Mouse (Mus musculus) intestine, postnatal 0 days (tissue): Measurements from ENCODE around the gene Per1. TPM values are rescaled to one million over a fixed set of nuclear protein-coding genes. Genes with fewer than 3 reads are reported as not detected.

ENCODE experiments used
- ATAC-seq: fragments of 200-750 bp; cut with Nextera tagmentation; 2 replicates; pipeline ENCODE4 v1.8.0; 2017; ENCODE audit warnings: mild to moderate bottlenecking, moderate TSS enrichment, moderate library complexity
- H3K27ac ChIP-seq: fragments of 300-500 bp; sonication (generic); 2 replicates; pipeline ENCODE4 v1.5.1; 2014; ENCODE audit warnings: mild to moderate bottlenecking, low read depth, low read length, moderate library complexity
- H3K27me3 ChIP-seq: fragments of 300-500 bp; sonication (generic); replicated peaks from 2 replicates; pipeline ENCODE4 v1.6.1; 2014; ENCODE audit warnings: low read length, mixed read lengths; ENCODE audit not compliant: control insufficient read depth, insufficient read depth
- H3K36me3 ChIP-seq: fragments of 300-500 bp; sonication (generic); 2 replicates; pipeline ENCODE4 v1.6.1; 2014; ENCODE audit warnings: mild to moderate bottlenecking, moderate library complexity; ENCODE audit not compliant: control insufficient read depth, insufficient read depth
- H3K4me1 ChIP-seq: fragments of 300-500 bp; sonication (generic); replicated peaks from 2 replicates; pipeline ENCODE4 v1.6.1; 2014; ENCODE audit warnings: antibody characterized with exemption, low read length, mixed read lengths; ENCODE audit not compliant: control insufficient read depth, insufficient read depth
- H3K4me2 ChIP-seq: fragments of 300-500 bp; sonication (generic); replicated peaks from 2 replicates; pipeline ENCODE4 v1.6.1; 2014; ENCODE audit warnings: low read depth, mild to moderate bottlenecking, moderate library complexity
- H3K4me3 ChIP-seq: fragments of 300-500 bp; sonication (generic); 2 replicates; pipeline ENCODE4 v1.5.1; 2014; ENCODE audit warnings: low read depth, low read length
- H3K9ac ChIP-seq: fragments of 300-500 bp; sonication (generic); 2 replicates; pipeline ENCODE4 v1.6.1; 2014; ENCODE audit warnings: mild to moderate bottlenecking, low read depth, low read length
- H3K9me3 ChIP-seq: fragments of 300-500 bp; sonication (generic); 2 replicates; pipeline ENCODE4 v1.6.1; 2016; ENCODE audit warnings: mixed run types; ENCODE audit not compliant: control insufficient read depth
- CTCF ChIP-seq: sonication (generic); IDR thresholded peaks from 2 replicates; pipeline ENCODE4 v1.5.1; 2016; ENCODE audit warnings: low read depth, mild to moderate bottlenecking, control low read depth, antibody characterized with exemption, moderate library complexity
- WGBS: fragments of 180-500 bp; shearing (Covaris S2); extraction: QIAGEN DNeasy Blood & Tissue Kit; methylation state at CpG from one replicate; pipeline ENCODE4 v1.1.7; 2014; 5-methylcytosine and 5-hydroxymethylcytosine counted together
- polyA plus RNA-seq: library from polyadenylated mRNA; unstranded; fragments of >200 nt; fragmentation: Nextera tagmentation; extraction: Ambion mirVana; gene quantifications from 2 replicates; pipeline ENCODE4 v1.2.1, GENCODE M21; 2015

Per1 gene
- polyA plus RNA-seq, 1 experiment from 2014 or later = 11.3 TPM

- WGBS = under 1% methylated on average over 14 of the region's 14 CpGs
- Histone ChIP-seq H3K4me1 (no peaks in the 10 kb centered on the region), H3K4me3 (peak overlapping the region; percentile 26), H3K9ac (peak overlapping the region; percentile 52), H3K9me3 (no peaks in the 10 kb centered on the region), H3K4me2 (peak overlapping the region; percentile 62), H3K27ac (peak overlapping the region; percentile 92), H3K27me3 (no peaks in the 10 kb centered on the region), H3K36me3 (no peaks in the 10 kb centered on the region)
- ATAC-seq = peak; percentile 86
- TF ChIP-seq CTCF = peak; percentile 39
Measured at GRCm38 (mm10) chr11:69073065-69073888, 21.7 kb upstream of the Per1 start.

GRCm38 (mm10) chr11:69073951-69074775 lies 20.9 kb upstream of the Per1 start:
- 37% methylated on average over 6 of the region's 6 CpGs for WGBS
- ATAC-seq = no peak

GRCm38 (mm10) chr11:69074776-69075069 lies 20.3 kb upstream of the Per1 start:
- WGBS = 60% methylated on average over 2 of the region's 2 CpGs
- Histone ChIP-seq H3K27ac (no peak overlapping the region), H3K27me3 (no peaks in the 10 kb centered on the region)

More at GRCm38 (mm10) chr11:69073951-69074775, 20.9 kb upstream of the Per1 start:
- no peak overlapping the region for H3K4me2 ChIP-seq
- H3K4me3 ChIP-seq = no peak overlapping the region
- H3K36me3 ChIP-seq = no peaks in the 10 kb centered on the region
- no peak for TF ChIP-seq CTCF
- no peaks in the 10 kb centered on the region for H3K4me1 ChIP-seq
- H3K9me3 ChIP-seq = no peaks in the 10 kb centered on the region
- H3K9ac ChIP-seq = no peak overlapping the region
- H3K27me3 ChIP-seq = no peaks in the 10 kb centered on the region
- 0 out of 2 replicates have a peak overlapping the region, but pooled peaks have one; percentile 92 for H3K27ac ChIP-seq

GRCm38 (mm10) chr11:69075764-69076479 lies 19.1 kb upstream of the Per1 start:
- 65% methylated on average over 8 of the region's 9 CpGs for WGBS
- H3K9ac ChIP-seq = no peak overlapping the region

More at GRCm38 (mm10) chr11:69074776-69075069, 20.3 kb upstream of the Per1 start:
- H3K4me2 ChIP-seq = no peak overlapping the region
- ATAC-seq = no peak
- H3K4me1 ChIP-seq = no peaks in the 10 kb centered on the region
- H3K9ac ChIP-seq = no peak overlapping the region
- H3K9me3 ChIP-seq = no peaks in the 10 kb centered on the region
- no peaks in the 10 kb centered on the region for H3K36me3 ChIP-seq
- H3K4me3 ChIP-seq = no peak overlapping the region
- TF ChIP-seq CTCF = no peak

GRCm38 (mm10) chr11:69076572-69076971 lies 18.4 kb upstream of the Per1 start:
- H3K9ac ChIP-seq = no peak overlapping the region
- no peaks in the 10 kb centered on the region for H3K4me1 ChIP-seq
- no peak for TF ChIP-seq CTCF
- no peak overlapping the region for H3K4me3 ChIP-seq
- no peaks in the 10 kb centered on the region for H3K9me3 ChIP-seq
- no peak overlapping the region for H3K4me2 ChIP-seq
- WGBS = 85% methylated on average over 5 of the region's 5 CpGs
- H3K27ac ChIP-seq = no peak overlapping the region
- H3K36me3 ChIP-seq = no peaks in the 10 kb centered on the region
- H3K27me3 ChIP-seq = no peaks in the 10 kb centered on the region
- no peak for ATAC-seq

More at GRCm38 (mm10) chr11:69075764-69076479, 19.1 kb upstream of the Per1 start:
- no peak for ATAC-seq
- Histone ChIP-seq H3K27ac (no peak overlapping the region), H3K36me3 (no peaks in the 10 kb centered on the region), H3K9me3 (no peaks in the 10 kb centered on the region), H3K27me3 (no peaks in the 10 kb centered on the region), H3K4me3 (no peak overlapping the region), H3K4me2 (no peak overlapping the region), H3K4me1 (no peaks in the 10 kb centered on the region)
- no peak for TF ChIP-seq CTCF

GRCm38 (mm10) chr11:69077316-69077715 lies 17.7 kb upstream of the Per1 start:
- H3K36me3 ChIP-seq = no peaks in the 10 kb centered on the region
- 71% methylated on average over 9 of the region's 9 CpGs for WGBS
- no peak overlapping the region for H3K9ac ChIP-seq
- no peaks in the 10 kb centered on the region for H3K9me3 ChIP-seq
- H3K27ac ChIP-seq = no peak overlapping the region
- H3K4me3 ChIP-seq = no peak overlapping the region
- TF ChIP-seq CTCF = no peak
- no peak for ATAC-seq
- H3K4me2 ChIP-seq = no peak overlapping the region
- no peaks in the 10 kb centered on the region for H3K27me3 ChIP-seq
- H3K4me1 ChIP-seq = no peaks in the 10 kb centered on the region
